Mouse (Mus musculus) 416B (cell line): ENCODE data around the gene Dkc1.

Experiments
- DNase-seq: peaks from one replicate; pipeline ENCODE4 v3.0.0; 2011; ENCODE audit warnings: low read depth

Gene Dkc1

DNA sequence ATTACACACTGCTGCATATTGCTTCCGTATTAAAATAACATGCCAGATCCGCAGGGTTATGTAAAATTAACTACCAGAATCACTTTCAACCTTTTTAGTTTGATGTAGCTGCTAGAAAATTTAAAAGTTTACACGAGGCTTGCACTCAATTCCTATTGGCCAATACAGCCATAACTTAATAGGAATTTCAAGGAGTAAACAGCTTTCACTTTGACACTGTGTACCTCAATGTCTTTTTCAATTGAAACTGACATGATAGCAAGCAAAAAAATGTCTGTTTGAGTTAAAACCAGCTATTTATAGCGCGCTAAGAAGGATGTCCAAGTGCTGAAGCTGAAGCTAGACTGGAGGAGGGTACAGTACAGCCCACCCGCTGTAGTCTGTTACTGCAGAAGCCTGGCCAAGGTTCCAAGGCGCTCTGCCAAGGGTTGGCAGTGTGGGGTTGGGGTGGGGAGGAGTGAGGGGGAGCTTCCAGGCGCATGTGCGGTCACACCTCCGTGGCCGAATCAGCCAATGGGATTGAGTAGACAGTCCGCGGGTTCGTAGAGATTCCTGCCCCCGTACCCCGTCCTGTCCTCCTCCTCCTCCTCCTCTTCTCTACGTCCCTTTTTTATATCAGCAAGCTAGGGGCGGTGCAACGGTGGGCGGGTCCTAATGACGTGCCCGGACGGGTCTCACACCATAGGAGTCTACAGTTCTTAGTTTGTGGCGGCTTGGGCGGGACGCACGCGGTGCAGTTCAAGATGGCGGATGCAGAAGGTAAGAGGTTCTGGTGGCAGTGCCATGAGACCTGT is at the start of gene Dkc1:
TSS of gene Dkc1 (plus strand) at position 486 of the 794 bp plus-strand sequence.
- DNase-seq: peak; percentile 98

DNA sequence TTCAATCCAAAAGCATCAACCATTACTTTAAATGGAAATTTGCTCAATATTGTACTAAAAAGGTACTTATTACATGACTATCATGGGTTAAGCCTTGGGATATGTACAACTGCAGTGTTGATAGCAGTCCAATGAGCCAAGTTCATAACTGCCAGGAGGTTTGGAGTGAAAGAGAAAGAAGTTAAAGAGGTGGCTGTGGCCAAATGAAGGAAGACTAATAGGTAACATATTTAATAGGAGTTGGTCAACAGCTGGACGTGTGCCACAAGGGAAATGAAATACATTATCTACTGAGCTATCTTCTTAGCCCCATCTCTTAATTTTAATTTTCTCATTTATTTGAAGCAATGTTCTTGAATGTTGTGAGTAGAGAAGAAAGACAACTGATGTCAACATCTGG is 49.7 kb upstream of the Dkc1 start:
- DNase-seq: no peak

DNA sequence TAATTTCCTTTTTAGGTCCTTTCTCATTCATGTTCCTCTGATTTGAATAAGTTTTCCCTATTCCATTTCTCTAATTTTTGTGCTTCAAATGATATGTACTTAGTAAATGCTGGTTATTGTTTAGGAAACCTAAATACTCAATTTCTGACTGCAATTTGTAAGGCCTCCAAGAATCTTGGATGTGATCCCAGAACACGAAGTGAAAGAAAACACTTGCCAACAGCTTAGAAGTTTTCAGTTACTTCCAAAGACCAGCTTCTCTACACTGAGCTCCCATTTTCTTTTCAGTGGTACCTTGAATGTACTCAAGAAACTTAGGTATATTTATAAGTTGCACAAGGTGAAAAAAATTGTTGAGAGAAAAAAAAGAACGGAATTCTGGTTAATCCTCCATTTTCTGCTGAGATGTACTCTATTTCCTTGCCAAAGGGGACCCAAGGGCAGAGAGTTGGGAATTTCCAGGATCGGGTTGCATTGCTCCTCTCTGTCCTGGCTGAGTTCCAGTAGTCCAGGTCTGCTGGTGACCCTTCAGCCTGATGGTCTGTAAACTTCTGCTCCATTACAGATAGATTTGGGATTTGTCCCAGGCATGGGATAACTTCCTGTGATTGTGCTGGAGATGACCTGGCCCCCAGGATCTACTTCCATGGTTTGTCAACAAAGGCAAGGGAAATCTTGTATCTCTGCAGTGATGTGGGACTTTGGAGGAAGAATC is 48.6 kb upstream of the Dkc1 start:
- DNase-seq: no peak

DNA sequence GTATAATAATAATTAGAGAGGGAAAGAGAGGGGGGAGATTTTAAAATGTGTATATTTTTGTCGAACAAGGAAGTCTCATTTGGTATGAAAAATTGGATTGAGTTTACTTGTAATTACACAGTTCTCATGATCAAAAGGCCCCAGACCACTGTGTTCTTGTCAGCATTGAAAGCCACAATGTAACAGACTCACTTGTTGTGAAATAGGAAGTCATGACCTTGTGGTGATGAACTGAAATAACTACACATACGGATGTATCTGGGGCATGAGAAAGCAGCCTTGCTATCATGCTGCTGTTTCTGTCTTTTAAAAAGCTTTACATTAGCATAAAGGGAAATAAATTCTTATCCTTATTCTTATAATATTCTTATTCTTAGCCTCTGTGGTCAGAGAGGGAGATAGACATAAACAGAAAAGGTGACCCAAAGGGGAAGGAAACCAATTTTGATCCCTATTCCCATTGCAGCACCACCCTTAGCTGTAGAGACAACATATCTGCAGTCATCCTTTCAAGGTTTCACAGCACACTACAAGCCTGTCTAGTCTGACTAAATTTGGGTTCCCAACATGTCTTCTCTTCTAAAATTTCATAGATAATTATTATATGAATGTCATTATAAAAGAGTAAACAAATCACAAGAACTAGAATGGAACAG is 39.4 kb upstream of the Dkc1 start:
- peak; percentile 87 for DNase-seq

DNA sequence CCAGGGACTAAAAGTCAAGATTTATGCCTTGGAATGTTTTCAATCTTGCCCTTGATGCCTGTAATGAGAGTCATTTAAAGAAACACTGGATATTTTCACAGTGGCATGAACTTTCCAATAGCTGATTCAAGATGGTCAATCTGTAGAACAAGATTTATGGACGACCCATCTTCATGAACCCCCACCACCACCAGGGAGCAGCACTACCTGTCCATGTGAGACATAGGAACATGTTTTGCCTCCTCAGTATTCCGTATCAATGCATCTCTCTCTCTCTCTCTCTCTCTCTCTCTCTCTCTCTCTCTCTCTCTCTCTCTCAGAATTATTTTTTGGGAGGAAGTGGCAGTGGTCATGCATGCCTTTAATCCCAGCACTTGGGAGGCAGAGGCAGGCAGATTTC is 13.3 kb upstream of the Dkc1 start:
- peak; percentile 48 for DNase-seq

GRCm38 (mm10) chrX:75083982-75084773 is 11.5 kb upstream of the Dkc1 start:
- peak; percentile 25 for DNase-seq

DNA sequence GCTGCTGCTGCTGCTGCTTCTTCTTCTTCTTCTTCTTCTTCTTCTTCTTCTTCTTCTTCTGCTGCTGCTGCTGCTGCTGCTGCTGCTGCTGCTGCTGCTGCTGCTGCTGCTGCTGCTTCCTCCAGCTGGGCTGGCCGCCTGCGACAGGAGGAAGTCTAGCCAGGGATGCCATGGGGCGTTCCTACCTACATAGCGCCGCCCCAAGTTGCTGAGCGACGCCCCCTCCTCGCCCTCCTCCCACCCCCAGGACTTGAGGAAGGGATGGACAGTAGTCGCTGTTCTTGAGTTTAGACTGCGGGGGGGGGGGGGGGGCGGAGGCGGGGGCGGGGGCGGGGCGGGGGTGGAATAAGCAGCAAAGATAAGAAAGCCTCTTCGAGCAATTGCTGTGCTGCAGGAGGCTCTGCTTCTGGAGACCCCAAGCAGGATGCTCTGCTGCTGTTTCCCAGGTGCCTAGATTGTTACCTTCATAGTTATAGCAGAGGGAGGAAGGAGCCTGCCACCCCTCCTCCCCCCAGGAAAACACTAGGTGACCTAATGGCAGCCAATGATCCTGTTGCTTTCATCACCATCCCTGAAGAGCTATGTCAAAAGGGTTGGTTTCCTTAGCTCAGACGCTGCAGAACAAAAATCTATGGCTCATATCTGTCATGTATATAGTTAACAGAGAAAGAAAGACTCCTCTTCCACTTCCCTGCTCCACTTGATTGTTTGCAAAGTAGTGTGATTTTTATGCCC is 10.7 kb upstream of the Dkc1 start, which contains the start of gene Gab3:
TSS of gene Gab3 (minus strand) at position 685 of the 735 bp plus-strand sequence.
- peak; percentile 86 for DNase-seq

DNA sequence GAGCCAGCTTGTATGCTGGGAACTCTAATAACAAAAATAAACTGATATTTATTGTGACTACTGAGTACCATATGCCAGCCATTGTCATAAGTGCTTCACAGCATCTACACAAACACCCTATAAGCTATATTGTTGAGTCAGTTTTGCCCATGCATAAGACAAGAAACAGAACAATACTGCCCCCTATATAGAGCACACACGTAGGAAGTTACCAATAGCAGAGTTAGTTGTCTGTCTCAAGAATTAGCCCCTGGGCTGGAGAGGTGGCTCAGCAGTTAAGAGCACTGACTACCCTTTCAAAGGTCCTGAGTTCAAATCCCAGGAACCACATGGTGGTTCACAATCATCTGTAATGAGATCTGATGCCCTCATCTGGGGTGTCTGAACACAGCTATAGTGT is 10.0 kb upstream of the Dkc1 start:
- DNase-seq: peak; percentile 66

DNA sequence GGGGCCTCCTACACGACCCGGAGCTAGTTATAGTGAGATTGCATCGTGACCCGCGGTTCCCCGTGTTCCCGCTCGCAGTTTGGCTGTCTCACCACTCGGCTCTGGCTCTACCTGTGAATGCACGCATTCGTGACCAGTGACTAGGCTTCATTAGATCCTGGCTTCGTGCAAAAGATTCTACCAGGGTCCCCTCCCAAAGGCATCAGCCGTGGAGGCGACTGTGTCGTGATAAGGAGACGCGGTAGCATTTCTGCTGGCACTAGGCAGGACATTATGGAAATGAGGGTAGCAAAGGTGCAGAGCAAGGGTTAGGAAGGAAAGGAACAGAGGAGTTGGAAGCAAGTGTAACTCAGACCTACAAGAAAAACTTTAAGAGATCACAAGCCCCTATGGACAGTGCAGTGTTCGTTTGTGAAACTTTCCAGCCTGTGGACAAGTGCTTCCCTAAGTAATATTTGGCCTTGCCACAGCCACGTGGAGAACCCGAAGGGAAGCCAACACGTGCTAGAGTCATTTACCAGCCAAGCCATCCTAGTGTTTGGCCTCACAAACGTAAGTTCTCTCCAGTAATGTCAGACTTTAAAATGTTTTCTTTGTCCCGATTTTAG is 613 bp downstream of the Dkc1 start:
- DNase-seq: peak; percentile 59

DNA sequence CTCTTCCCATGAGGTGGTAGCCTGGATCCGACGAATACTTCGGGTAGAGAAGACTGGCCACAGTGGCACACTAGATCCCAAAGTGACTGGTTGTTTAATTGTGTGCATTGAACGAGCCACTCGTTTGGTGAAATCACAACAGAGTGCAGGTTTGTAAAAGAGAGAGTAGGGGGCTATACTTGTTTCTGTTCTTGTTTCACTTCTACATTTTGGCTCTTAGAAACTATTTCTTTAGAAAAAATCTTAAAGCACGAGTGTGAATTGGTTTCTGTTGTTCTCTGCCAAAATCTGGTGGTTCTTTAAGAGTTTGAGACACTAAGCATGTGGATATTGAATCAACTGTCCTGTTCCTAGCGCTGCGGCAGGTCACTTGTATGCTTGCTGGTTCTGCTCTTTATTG is 3.1 kb downstream of the Dkc1 start:
- no peak for DNase-seq

DNA sequence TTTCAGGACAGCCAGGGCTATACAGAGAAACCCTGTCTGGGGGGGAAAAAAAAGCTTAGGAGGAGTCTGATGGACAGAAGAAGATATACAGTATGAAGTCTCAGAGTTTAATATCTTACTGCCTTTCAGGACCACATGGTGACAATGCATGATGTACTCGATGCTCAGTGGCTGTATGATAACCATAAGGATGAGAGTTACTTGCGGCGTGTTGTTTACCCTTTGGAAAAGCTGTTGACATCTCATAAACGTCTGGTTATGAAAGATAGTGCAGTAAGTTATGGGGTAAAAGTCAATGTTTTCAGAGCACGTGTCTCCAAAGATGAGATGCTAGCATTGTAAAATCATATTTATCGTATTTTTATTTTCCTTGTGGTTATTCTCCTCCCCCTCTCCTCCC is 6.6 kb downstream of the Dkc1 start:
- DNase-seq: no peak

DNA sequence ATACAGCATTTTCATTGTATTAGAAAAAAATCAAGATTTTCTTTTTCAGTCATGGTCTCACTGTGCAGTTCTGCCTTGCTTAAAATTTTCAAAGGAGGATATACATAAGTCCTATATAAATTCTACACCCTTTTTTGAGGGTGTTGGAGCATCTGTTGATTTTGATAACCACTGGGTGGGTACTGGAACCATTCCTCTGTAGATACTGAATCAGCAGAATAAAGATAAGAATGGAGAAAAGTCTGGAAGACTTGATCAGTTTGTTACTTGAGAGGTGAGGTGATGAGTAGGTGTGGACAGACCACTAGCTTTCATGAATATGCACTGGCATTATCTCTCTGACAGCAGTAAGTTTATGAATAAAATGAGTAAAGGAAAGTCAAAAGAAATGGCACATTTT is 19.9 kb downstream of the Dkc1 start:
- no peak for DNase-seq

DNA sequence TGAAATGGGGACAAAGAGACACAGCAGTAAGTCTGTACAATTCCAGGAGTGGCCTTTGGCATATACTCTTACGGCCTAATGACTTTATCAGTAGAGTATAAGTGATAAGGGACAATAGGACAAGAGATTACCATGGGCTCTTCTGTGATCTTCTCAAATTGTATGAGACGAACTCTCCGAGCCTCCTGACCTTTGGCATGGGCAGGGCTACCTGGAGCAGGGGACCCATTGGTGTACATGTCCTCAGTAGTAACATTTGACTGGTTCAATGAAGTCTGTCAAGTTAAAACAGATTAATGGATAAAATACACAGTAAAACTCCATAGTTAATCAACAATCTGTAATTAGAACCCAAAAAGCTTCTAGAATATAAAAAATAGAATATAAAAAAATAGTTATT is 30.0 kb downstream of the Dkc1 start:
- no peak for DNase-seq

GRCm38 (mm10) chrX:75126893-75127292 is 31.2 kb downstream of the Dkc1 start:
- peak; percentile 25 for DNase-seq

- DNase-seq: peak; percentile 12
These were observed 32.8 kb downstream of the Dkc1 start for GRCm38 (mm10) chrX:75128333-75128980.

DNA sequence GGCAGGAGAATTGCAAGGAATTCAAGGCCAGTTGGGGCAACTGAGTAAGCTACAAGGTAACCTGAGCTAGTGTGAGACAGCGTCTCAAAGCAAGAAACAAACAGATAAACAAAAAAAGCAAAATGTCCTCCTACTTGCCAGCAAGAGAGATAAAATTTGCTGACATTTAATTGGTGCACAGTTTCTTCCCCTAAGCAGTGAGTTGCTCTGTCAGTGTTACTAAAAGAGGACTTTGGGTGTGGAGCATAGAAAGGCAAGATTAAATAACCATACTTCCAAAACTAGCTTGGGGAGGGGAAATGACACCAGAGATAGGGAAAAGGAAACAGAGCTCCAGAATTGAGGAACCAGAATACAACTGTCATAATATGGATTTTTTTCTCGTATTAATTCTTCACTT is 33.8 kb downstream of the Dkc1 start:
- DNase-seq: no peak

- no peak for DNase-seq
These were observed 35.0 kb downstream of the Dkc1 start, which contains the start of gene Mpp1 for GRCm38 (mm10) chrX:75130467-75131160. Gene Mpp1 (minus strand): TSS chrX:75131016.

DNA sequence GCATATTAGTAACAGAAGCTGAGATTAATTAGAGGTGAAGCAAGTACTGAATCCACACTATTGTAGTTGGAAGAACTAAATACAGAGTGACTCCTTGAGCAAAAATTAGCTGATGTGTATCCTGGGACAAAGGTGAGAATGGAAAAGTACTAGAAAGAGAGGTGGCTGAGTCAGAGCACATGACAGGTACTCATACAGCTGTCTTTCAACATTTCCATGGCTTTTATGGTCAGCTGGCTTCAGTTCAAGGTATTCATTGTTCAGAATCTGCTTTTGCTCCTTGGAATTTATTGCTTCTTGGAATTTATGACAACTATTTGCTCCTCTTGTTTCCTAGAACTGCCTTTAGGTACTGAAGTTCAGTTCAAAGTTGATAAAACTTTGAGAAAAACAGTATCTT is 41.3 kb downstream of the Dkc1 start:
- DNase-seq: no peak

DNA sequence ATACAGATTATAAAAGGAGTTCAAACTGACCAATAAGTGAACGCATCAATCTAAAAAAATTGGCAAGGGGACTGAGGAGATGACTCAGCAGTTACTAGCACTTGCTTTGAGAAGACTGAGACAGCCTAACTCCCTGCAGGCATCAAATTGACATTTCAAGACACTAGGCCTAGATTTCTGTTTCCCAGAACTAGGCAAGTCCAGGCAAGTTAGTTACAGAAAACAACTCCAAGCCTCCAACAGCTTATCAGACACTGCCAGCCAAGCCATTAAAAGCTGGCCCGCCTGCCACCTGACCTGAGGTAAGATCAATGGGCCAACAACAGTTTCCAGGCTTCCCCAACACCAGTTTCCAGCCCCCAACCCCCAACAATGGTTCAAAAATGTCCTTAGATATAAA is 42.1 kb downstream of the Dkc1 start:
- DNase-seq: peak; percentile 44

DNA sequence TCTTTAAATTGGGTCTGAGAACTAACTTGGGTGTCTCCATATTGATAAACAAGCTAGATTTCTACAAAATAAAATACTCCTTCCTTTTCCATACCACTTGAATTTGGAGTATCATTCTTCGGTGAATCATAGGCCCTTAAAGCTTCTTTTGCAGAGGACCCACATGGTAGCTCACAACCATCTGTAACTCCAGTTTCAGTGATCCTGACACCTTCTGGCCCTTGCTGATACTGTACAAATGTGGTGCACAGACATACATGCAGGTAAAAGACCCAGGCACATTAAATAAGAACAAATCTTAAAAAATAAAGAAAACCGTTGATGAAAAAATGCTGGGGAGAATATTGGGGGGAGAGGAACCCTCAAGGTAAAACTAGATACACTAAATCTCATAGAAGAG is 42.5 kb downstream of the Dkc1 start:
- DNase-seq: no peak
